Mouse (Mus musculus) C2C12 (cell line): ENCODE measurements around the gene Cyb5d1. TPM values are rescaled to one million over a fixed set of nuclear protein-coding genes. Genes with fewer than 3 reads are reported as not detected.

ENCODE experiments used
- H3K27me3 ChIP-seq: one replicate; pipeline ENCODE4 v1.6.1; 2011; ENCODE audit not compliant: control insufficient read depth, insufficient read depth, insufficient read length
- H3K36me3 ChIP-seq: one replicate; pipeline ENCODE4 v1.6.1; 2011; ENCODE audit not compliant: control insufficient read depth, insufficient read depth
- H3K4me3 ChIP-seq: one replicate; pipeline ENCODE4 v1.5.1; 2011; ENCODE audit warnings: mild to moderate bottlenecking, control low read depth; ENCODE audit not compliant: poor library complexity, insufficient read depth, severe bottlenecking
- H3K79me2 ChIP-seq: one replicate; pipeline ENCODE4 v1.6.1; 2011; ENCODE audit not compliant: control insufficient read depth, insufficient read depth
- H3K79me3 ChIP-seq: one replicate; pipeline ENCODE4 v1.6.1; 2011; ENCODE audit warnings: low read depth, control low read depth
- H3ac ChIP-seq: one replicate; pipeline ENCODE3; 2011; ENCODE audit warnings: low read depth; ENCODE audit not compliant: control insufficient read depth, insufficient read length
- CEBPB ChIP-seq: IDR thresholded peaks from one replicate; pipeline ENCODE4 v1.6.1; 2011; ENCODE audit warnings: low read depth, mild to moderate bottlenecking, control low read depth, moderate library complexity
- CTCF ChIP-seq: IDR thresholded peaks from one replicate; pipeline ENCODE4 v1.5.1; 2011; ENCODE audit not compliant: control insufficient read depth, insufficient read depth, insufficient read length
- FOSL1 ChIP-seq: IDR thresholded peaks from one replicate; pipeline ENCODE4 v1.8.0; 2011; ENCODE audit warnings: mild to moderate bottlenecking, low read length; ENCODE audit not compliant: poor library complexity, insufficient read depth, severe bottlenecking
- MAX ChIP-seq: IDR thresholded peaks from one replicate; pipeline ENCODE4 v1.6.1; 2011; ENCODE audit warnings: mild to moderate bottlenecking, control low read depth
- MYOD1 ChIP-seq: IDR thresholded peaks from one replicate; pipeline ENCODE4 v1.6.1; 2011; ENCODE audit warnings: low read depth; ENCODE audit not compliant: control insufficient read depth, insufficient read length
- MYOG ChIP-seq: IDR thresholded peaks from one replicate; pipeline ENCODE4 v1.6.1; 2011; ENCODE audit not compliant: control insufficient read depth, insufficient read length; ENCODE audit errors: extremely low read depth
- USF1 ChIP-seq: IDR thresholded peaks from one replicate; pipeline ENCODE4 v1.6.1; 2011; ENCODE audit warnings: low read depth, mild to moderate bottlenecking, control low read depth, moderate library complexity
- polyA plus RNA-seq: library from polyadenylated mRNA; unstranded; fragments of >200 nt; fragmentation: generic; extraction: Trizol; gene quantifications from one replicate; pipeline ENCODE4 v1.2.1, GENCODE M21; 2012; ENCODE audit warnings: missing spikeins

Gene Cyb5d1
- polyA plus RNA-seq, 1 experiment: 22.8 TPM

DNA sequence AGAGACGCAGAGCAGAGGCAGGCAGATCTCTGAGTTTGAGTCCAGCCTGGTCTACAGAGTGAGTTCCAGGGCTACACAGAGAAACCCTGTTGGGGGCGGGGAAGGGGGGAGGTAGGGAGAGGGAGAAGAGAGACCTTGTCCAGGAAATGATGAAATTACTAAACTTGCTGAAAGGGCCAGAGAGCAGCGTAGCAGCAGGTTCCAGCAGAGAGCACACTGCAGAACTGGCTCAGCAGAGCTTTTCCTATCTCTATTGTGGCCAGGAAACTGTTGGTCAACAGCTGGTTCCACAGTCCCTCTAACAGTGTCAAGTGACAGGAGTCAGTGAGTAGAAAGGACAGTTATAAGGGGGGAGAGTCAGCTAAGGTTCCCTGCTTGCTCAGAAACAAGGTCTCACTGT, 15.8 kb downstream of the Cyb5d1 start:
- Histone ChIP-seq H3K36me3 (no peaks in the 10 kb centered on the region), H3K79me2 (no peaks in the 10 kb centered on the region), H3K79me3 (no peaks in the 10 kb centered on the region), H3K4me3 (no peak overlapping the region), H3K27me3 (no peaks in the 10 kb centered on the region), H3ac (no peak overlapping the region)
- TF ChIP-seq MAX (no peak), CEBPB (no peak), CTCF (no peak), MYOD1 (no peak), USF1 (no peak), FOSL1 (no peak)

DNA sequence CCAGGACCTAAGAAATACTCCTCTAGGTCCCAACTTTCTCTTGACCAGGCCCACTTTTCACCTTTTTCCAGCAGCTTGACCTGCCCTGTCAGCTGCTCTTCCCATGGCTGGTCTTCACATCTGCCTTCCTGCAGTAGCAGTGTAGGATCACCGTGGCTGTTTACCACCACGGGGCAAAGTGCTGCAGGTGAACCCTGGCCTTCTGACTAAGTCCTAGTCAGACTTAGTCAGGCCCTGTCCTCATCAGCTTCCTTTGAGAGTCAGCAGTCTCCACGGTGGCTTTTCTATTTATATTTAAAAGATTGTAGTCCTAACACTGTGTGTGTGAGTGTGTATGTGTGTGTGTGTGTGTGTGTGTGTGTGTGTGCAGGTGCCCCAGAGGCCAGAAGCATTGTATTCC, 17.7 kb downstream of the Cyb5d1 start:
- H3ac ChIP-seq: no peak overlapping the region
- H3K79me2 ChIP-seq: no peaks in the 10 kb centered on the region
- H3K36me3 ChIP-seq: no peaks in the 10 kb centered on the region
- H3K4me3 ChIP-seq: no peak overlapping the region
- H3K79me3 ChIP-seq: no peaks in the 10 kb centered on the region
- TF ChIP-seq CTCF (no peak), MYOG (no peak), USF1 (no peak), FOSL1 (no peak), CEBPB (no peak), MYOD1 (no peak), MAX (no peak)
- no peaks in the 10 kb centered on the region for H3K27me3 ChIP-seq

GRCm38 (mm10) chr11:69375646-69376045, 19.8 kb downstream of the Cyb5d1 start:
- TF ChIP-seq MAX: no peak
- TF ChIP-seq MYOG: no peak
- TF ChIP-seq CTCF: no peak
- no peak for TF ChIP-seq MYOD1
- TF ChIP-seq CEBPB: no peak
- TF ChIP-seq FOSL1: no peak
- no peak for TF ChIP-seq USF1
- H3K79me2 ChIP-seq: no peaks in the 10 kb centered on the region
- no peaks in the 10 kb centered on the region for H3K79me3 ChIP-seq
- no peaks in the 10 kb centered on the region for H3K36me3 ChIP-seq
- H3ac ChIP-seq: no peak overlapping the region
- H3K27me3 ChIP-seq: no peaks in the 10 kb centered on the region
- H3K4me3 ChIP-seq: no peak overlapping the region

DNA sequence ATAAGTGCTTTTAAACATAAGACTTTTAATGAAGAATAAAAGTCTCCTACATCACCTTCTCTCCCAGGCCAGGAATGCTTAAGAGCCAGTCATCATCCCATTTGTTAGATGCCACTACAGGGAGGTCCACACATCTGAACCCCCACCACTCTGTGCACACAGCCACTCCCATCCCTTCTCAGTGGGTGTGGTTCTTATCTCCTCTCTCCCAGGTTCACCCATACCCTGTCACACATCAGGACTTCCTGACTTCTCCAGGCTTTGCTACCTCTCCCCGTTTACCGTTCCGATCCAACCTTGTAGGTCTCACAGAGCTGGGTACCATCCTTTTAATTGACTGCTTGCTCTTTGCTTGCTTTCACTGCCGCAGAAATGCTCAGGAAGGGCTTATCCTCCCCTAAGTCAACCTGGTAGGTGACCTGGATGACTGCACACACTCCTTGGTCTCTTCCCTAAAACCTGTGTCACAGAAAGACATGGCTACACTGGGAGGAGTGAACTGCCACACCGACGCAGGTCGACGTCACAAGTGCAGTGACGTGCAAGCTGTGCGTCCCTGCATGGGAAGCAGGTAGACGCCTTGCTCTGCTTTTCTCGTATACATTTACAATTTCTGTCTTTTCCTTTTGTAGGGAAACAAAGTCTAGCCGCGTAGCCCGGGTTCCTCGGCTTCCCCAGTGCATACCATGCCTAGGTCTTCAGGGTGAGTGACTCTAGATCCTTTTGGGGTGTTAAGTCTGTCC, 22.0 kb downstream of the Cyb5d1 start:
- Histone ChIP-seq H3K79me3 (no peaks in the 10 kb centered on the region), H3ac (no peak overlapping the region), H3K79me2 (peaks cover 3% of the 10 kb centered on the region), H3K4me3 (no peak overlapping the region), H3K36me3 (no peaks in the 10 kb centered on the region), H3K27me3 (no peaks in the 10 kb centered on the region)
- no peak for TF ChIP-seq MAX
- TF ChIP-seq MYOG: no peak
- TF ChIP-seq CTCF: no peak
- TF ChIP-seq CEBPB: no peak
- TF ChIP-seq USF1: no peak
- no peak for TF ChIP-seq MYOD1
- no peak for TF ChIP-seq FOSL1

DNA sequence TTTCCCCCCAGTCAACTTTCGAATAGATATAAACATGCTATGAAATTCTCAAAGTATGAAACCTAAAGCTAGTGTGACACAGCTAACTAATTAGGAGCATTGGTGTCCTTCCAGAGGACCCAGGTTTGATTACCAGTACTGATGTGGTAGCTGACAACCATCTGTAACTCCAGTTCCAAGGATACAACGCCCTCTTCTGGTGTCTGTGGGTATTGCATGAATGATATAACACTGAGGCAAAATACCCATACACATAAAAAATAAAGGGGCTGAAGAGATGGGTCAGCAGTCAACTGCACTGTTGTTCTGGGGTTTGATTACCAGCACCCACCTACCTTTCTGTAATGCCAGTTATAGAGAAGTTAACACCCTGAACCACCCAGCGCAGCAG, 22.7 kb downstream of the Cyb5d1 start:
- no peaks in the 10 kb centered on the region for H3K36me3 ChIP-seq
- no peaks in the 10 kb centered on the region for H3K79me3 ChIP-seq
- no peak overlapping the region for H3K4me3 ChIP-seq
- H3K79me2 ChIP-seq: peaks cover 9% of the 10 kb centered on the region
- TF ChIP-seq FOSL1 (no peak), MYOD1 (no peak), MYOG (no peak), CTCF (no peak), MAX (no peak), CEBPB (no peak)
- no peak overlapping the region for H3ac ChIP-seq
- no peaks in the 10 kb centered on the region for H3K27me3 ChIP-seq
